Mouse (Mus musculus) heart, embryonic 14.5 days (tissue): ENCODE results near the gene Gm49396. TPM values are rescaled to one million over a fixed set of nuclear protein-coding genes. Genes with fewer than 3 reads are reported as not detected.

Source experiments
- ATAC-seq: fragments of 200-750 bp; cut with Nextera tagmentation; 2 replicates; pipeline ENCODE4 v1.8.0; 2017; ENCODE audit warnings: low read depth, moderate TSS enrichment; ENCODE audit not compliant: insufficient number of reproducible peaks, insufficient read depth, low FRiP score
- H3K27ac ChIP-seq, 2 experiments: fragments of 200-500 bp in 1 of 2; fragments of 300-500 bp in 1 of 2; sonication (generic) in 1 of 2; replicated peaks in 1 of 2; 2 replicates each; pipeline ENCODE4 v1.5.1; 2012 to 2014; ENCODE audit warnings: low read depth in 2 of 2, low read length in 2 of 2, control low read depth in 1 of 2, mild to moderate bottlenecking in 1 of 2, mixed read lengths in 1 of 2; ENCODE audit not compliant: control insufficient read depth in 1 of 2, insufficient read depth in 1 of 2
- H3K27me3 ChIP-seq: fragments of 300-500 bp; sonication (generic); 2 replicates; pipeline ENCODE4 v1.6.1; 2014; ENCODE audit warnings: mild to moderate bottlenecking, low read length, control low read depth; ENCODE audit not compliant: control insufficient read depth, insufficient read depth
- H3K36me3 ChIP-seq: fragments of 300-500 bp; sonication (generic); 2 replicates; pipeline ENCODE4 v1.6.1; 2014; ENCODE audit warnings: mild to moderate bottlenecking, control low read depth, low read length, mixed read lengths; ENCODE audit not compliant: control insufficient read depth, insufficient read depth
- H3K4me1 ChIP-seq, 2 experiments: fragments of 200-500 bp in 1 of 2; fragments of 300-500 bp in 1 of 2; sonication (generic) in 1 of 2; 2 replicates each; pipeline ENCODE4 v1.6.1; 2012 to 2014; ENCODE audit warnings: low read length in 2 of 2, control low read depth in 1 of 2, mixed read lengths in 1 of 2; ENCODE audit not compliant: control insufficient read depth in 2 of 2, insufficient read depth in 2 of 2
- H3K4me2 ChIP-seq: fragments of 300-500 bp; sonication (generic); 2 replicates; pipeline ENCODE4 v1.6.1; 2014; ENCODE audit warnings: mild to moderate bottlenecking, low read length
- H3K4me3 ChIP-seq, 2 experiments: fragments of 200-500 bp in 1 of 2; fragments of 300-500 bp in 1 of 2; sonication (generic) in 1 of 2; 2 replicates each; pipeline ENCODE4 v1.5.1; 2012 to 2014; ENCODE audit warnings: low read length in 2 of 2, mild to moderate bottlenecking in 2 of 2, control low read depth in 1 of 2, low read depth in 1 of 2, moderate library complexity in 1 of 2; ENCODE audit not compliant: control insufficient read depth in 1 of 2, insufficient read depth in 1 of 2
- H3K9ac ChIP-seq: fragments of 300-500 bp; sonication (generic); 2 replicates; pipeline ENCODE4 v1.6.1; 2014; ENCODE audit warnings: mild to moderate bottlenecking, low read length
- H3K9me3 ChIP-seq: fragments of 300-500 bp; sonication (generic); 2 replicates; pipeline ENCODE4 v1.6.1; 2016; ENCODE audit warnings: low read length, control low read depth; ENCODE audit not compliant: control insufficient read depth
- WGBS: fragments of 180-500 bp; shearing (Covaris S2); extraction: QIAGEN DNeasy Blood & Tissue Kit; methylation state at CpG from one replicate; pipeline ENCODE4 v1.1.7; 2014; 5-methylcytosine and 5-hydroxymethylcytosine counted together
- polyA plus RNA-seq: library from polyadenylated mRNA; unstranded; fragments of >200 nt; fragmentation: Nextera tagmentation; extraction: Ambion mirVana; gene quantifications from 2 replicates; pipeline ENCODE4 v1.2.1, GENCODE M21; 2014

Gm49396 gene
- polyA plus RNA-seq, 1 experiment from 2014 or later: 5.3 TPM

- peak overlapping the region; percentile 71 to 80 for H3K4me3 ChIP-seq
- H3K9ac ChIP-seq: peak overlapping the region; percentile 90
- peak overlapping the region; percentile 88 for H3K4me2 ChIP-seq
- H3K4me1 ChIP-seq: peaks cover 5 to 17% of the 10 kb centered on the region in 2 experiments
- H3K27me3 ChIP-seq: no peaks in the 10 kb centered on the region
- peaks cover 36% of the 10 kb centered on the region for H3K36me3 ChIP-seq
- no peaks in the 10 kb centered on the region for H3K9me3 ChIP-seq
- no peak for ATAC-seq
- WGBS: under 1% methylated on average over 27 of the region's 27 CpGs
- peak overlapping the region; percentile 65 to 98 for H3K27ac ChIP-seq
Observed at GRCm38 (mm10) chr7:30562526-30563116, 523 bp upstream of the Gm49396 start.

GRCm38 (mm10) chr7:30563906-30564280 lies 749 bp downstream of the Gm49396 start:
- H3K9ac ChIP-seq: peak overlapping the region; percentile 90
- peaks cover 3 to 6% of the 10 kb centered on the region in 2 experiments; a peak in 3 of 4 replicates for H3K4me1 ChIP-seq
- 24% methylated on average over 6 of the region's 6 CpGs for WGBS
- no peaks in the 10 kb centered on the region for H3K9me3 ChIP-seq
- H3K4me3 ChIP-seq: peak overlapping the region; percentile 79 to 80
- peak overlapping the region; percentile 22 to 98; a peak in 2 of 4 replicates for H3K27ac ChIP-seq
- peak overlapping the region; percentile 71 for H3K4me2 ChIP-seq
- peaks cover 48% of the 10 kb centered on the region for H3K36me3 ChIP-seq
- H3K27me3 ChIP-seq: no peaks in the 10 kb centered on the region
- ATAC-seq: no peak

GRCm38 (mm10) chr7:30564970-30565571 lies 1.9 kb downstream of the Gm49396 start, which contains the start of gene Igflr1:
Igflr1 (plus strand) TSS chr7:30565427.
- no peaks in the 10 kb centered on the region for H3K27me3 ChIP-seq
- 89% methylated on average over 12 of the region's 12 CpGs for WGBS
- ATAC-seq: no peak
- H3K4me2 ChIP-seq: no peak within 1 kb of the TSS
- H3K4me3 ChIP-seq: no peak within 1 kb of the TSS
- H3K4me1 ChIP-seq: peaks cover 2 to 3% of the 10 kb centered on the region in 2 experiments; a peak in 2 of 4 replicates
- H3K36me3 ChIP-seq: peaks cover 60% of the 10 kb centered on the region
- no peaks in the 10 kb centered on the region for H3K9me3 ChIP-seq
- H3K27ac ChIP-seq: no peak within 1 kb of the TSS
- no peak within 1 kb of the TSS for H3K9ac ChIP-seq

GRCm38 (mm10) chr7:30566033-30566432 lies 2.9 kb downstream of the Gm49396 start:
- Histone ChIP-seq H3K9me3 (no peaks in the 10 kb centered on the region), H3K4me2 (no peak overlapping the region), H3K4me3 (no peak overlapping the region), H3K36me3 (peaks cover 69% of the 10 kb centered on the region), H3K27ac (no peak overlapping the region), H3K9ac (no peak overlapping the region), H3K4me1 (peaks cover 0 to 3% of the 10 kb centered on the region in 2 experiments; a peak in 1 of 4 replicates), H3K27me3 (no peaks in the 10 kb centered on the region)
- 82% methylated on average over 9 of the region's 9 CpGs for WGBS
- no peak for ATAC-seq

- H3K36me3 ChIP-seq: peaks cover 84% of the 10 kb centered on the region
- no peak overlapping the region for H3K9ac ChIP-seq
- H3K4me3 ChIP-seq: no peak overlapping the region
- WGBS: 89% methylated on average over 11 of the region's 11 CpGs
- no peak overlapping the region for H3K4me2 ChIP-seq
- no peaks in the 10 kb centered on the region for H3K27me3 ChIP-seq
- no peak for ATAC-seq
- peaks cover 0 to 3% of the 10 kb centered on the region in 2 experiments; a peak in 1 of 4 replicates for H3K4me1 ChIP-seq
- H3K27ac ChIP-seq: no peak overlapping the region
- no peaks in the 10 kb centered on the region for H3K9me3 ChIP-seq
Observed at GRCm38 (mm10) chr7:30567555-30567954, 4.4 kb downstream of the Gm49396 start.

- ATAC-seq: no peak
- no peaks in the 10 kb centered on the region for H3K27me3 ChIP-seq
- no peaks in the 10 kb centered on the region for H3K9me3 ChIP-seq
- no peaks in the 10 kb centered on the region for H3K4me1 ChIP-seq
- 77% methylated on average over 5 of the region's 5 CpGs for WGBS
- H3K27ac ChIP-seq: no peak overlapping the region
- H3K36me3 ChIP-seq: peaks cover 100% of the 10 kb centered on the region
- H3K4me2 ChIP-seq: no peak overlapping the region
- H3K4me3 ChIP-seq: no peak overlapping the region
- H3K9ac ChIP-seq: no peak overlapping the region
Observed at GRCm38 (mm10) chr7:30572389-30572788, 9.2 kb downstream of the Gm49396 start.

GRCm38 (mm10) chr7:30572969-30573368 lies 9.8 kb downstream of the Gm49396 start:
- 55% methylated on average over 2 of the region's 2 CpGs for WGBS
- no peaks in the 10 kb centered on the region for H3K4me1 ChIP-seq
- H3K4me2 ChIP-seq: no peak overlapping the region
- peaks cover 100% of the 10 kb centered on the region for H3K36me3 ChIP-seq
- H3K9ac ChIP-seq: no peak overlapping the region
- H3K27ac ChIP-seq: no peak overlapping the region
- no peaks in the 10 kb centered on the region for H3K9me3 ChIP-seq
- no peak overlapping the region for H3K4me3 ChIP-seq
- H3K27me3 ChIP-seq: no peaks in the 10 kb centered on the region
- ATAC-seq: no peak
